Mouse (Mus musculus): ENCODE results near the gene Sdc3. TPM values are rescaled to one million over a fixed set of nuclear protein-coding genes. Genes with fewer than 3 reads are reported as not detected.

Gene Sdc3
- polyA plus RNA-seq, 1 experiment, result 73.1 TPM

DNA sequence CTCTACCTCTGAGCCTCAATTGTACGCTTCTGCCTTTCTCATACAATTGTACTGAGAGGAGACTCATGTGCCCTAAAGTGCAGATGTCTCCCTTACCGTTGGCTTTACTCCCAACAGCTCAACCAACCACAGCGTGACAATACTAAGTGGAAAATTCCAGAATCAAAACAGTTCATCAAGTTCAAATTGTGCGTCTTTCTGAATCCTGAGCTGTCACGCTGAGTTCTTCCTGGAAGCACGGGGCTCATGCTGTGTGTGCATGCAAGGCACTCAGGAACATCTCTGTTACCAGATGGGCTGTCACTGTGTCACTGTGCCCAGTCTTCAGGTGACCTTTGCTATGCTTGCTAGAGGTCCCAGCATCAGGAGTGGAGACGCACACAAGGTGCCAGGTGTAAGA, 13.4 kb downstream of the Sdc3 start:
- H3K4me3 ChIP-seq (ENCODE audit: control insufficient read depth, low read depth, low read length), result no peak overlapping the region
- TF ChIP-seq CTCF (IDR thresholded peaks at IDR 0.05; ENCODE audit: control insufficient read depth, insufficient read depth, insufficient replicate concordance, low read depth, low read length) (no peak), POLR2A (IDR thresholded peaks at IDR 0.05; ENCODE audit: control insufficient read depth, low read depth, low read length) (no peak)
- H3K27ac ChIP-seq (ENCODE audit: control insufficient read depth, insufficient read depth, low read depth, low read length), result no peak overlapping the region
- no peaks in the 10 kb centered on the region for H3K36me3 ChIP-seq (ENCODE audit: control insufficient read depth, insufficient read depth, low read length)
- no peaks in the 10 kb centered on the region; the same call in none of the 2 replicates for H3K4me1 ChIP-seq (ENCODE audit: control insufficient read depth, insufficient read depth, low read length)
- no peaks in the 10 kb centered on the region for H3K27me3 ChIP-seq (ENCODE audit: control insufficient read depth, insufficient read depth, low read length)

GRCm38 (mm10) chr4:130806746-130807145, 14.4 kb downstream of the Sdc3 start:
- H3K4me3 ChIP-seq (ENCODE audit: control insufficient read depth, low read depth, low read length), result no peak overlapping the region
- TF ChIP-seq CTCF (IDR thresholded peaks at IDR 0.05; ENCODE audit: control insufficient read depth, insufficient read depth, insufficient replicate concordance, low read depth, low read length), result no peak
- TF ChIP-seq POLR2A (IDR thresholded peaks at IDR 0.05; ENCODE audit: control insufficient read depth, low read depth, low read length), result no peak
- no peak overlapping the region for H3K27ac ChIP-seq (ENCODE audit: control insufficient read depth, insufficient read depth, low read depth, low read length)
- H3K4me1 ChIP-seq (ENCODE audit: control insufficient read depth, insufficient read depth, low read length), result no peaks in the 10 kb centered on the region
- no peaks in the 10 kb centered on the region for H3K36me3 ChIP-seq (ENCODE audit: control insufficient read depth, insufficient read depth, low read length)
- H3K27me3 ChIP-seq (ENCODE audit: control insufficient read depth, insufficient read depth, low read length), result no peaks in the 10 kb centered on the region

- no peaks in the 10 kb centered on the region for H3K27me3 ChIP-seq (ENCODE audit: control insufficient read depth, insufficient read depth, low read length)
- H3K27ac ChIP-seq (ENCODE audit: control insufficient read depth, insufficient read depth, low read depth, low read length), result no peak overlapping the region
- H3K36me3 ChIP-seq (ENCODE audit: control insufficient read depth, insufficient read depth, low read length), result no peaks in the 10 kb centered on the region
- peaks cover 5% of the 10 kb centered on the region for H3K4me1 ChIP-seq (ENCODE audit: control insufficient read depth, insufficient read depth, low read length)
- H3K4me3 ChIP-seq (ENCODE audit: control insufficient read depth, low read depth, low read length), result no peak overlapping the region
- TF ChIP-seq POLR2A (IDR thresholded peaks at IDR 0.05; ENCODE audit: control insufficient read depth, low read depth, low read length) (no peak), CTCF (IDR thresholded peaks at IDR 0.05; ENCODE audit: control insufficient read depth, insufficient read depth, insufficient replicate concordance, low read depth, low read length) (no peak)
These were observed 17.4 kb downstream of the Sdc3 start for GRCm38 (mm10) chr4:130809784-130810183.

GRCm38 (mm10) chr4:130810845-130811244, 18.5 kb downstream of the Sdc3 start:
- H3K36me3 ChIP-seq (ENCODE audit: control insufficient read depth, insufficient read depth, low read length), result no peaks in the 10 kb centered on the region
- H3K27ac ChIP-seq (ENCODE audit: control insufficient read depth, insufficient read depth, low read depth, low read length), result no peak overlapping the region
- peaks cover 5% of the 10 kb centered on the region for H3K4me1 ChIP-seq (ENCODE audit: control insufficient read depth, insufficient read depth, low read length)
- no peak for TF ChIP-seq POLR2A (IDR thresholded peaks at IDR 0.05; ENCODE audit: control insufficient read depth, low read depth, low read length)
- TF ChIP-seq CTCF (IDR thresholded peaks at IDR 0.05; ENCODE audit: control insufficient read depth, insufficient read depth, insufficient replicate concordance, low read depth, low read length), result no peak
- H3K27me3 ChIP-seq (ENCODE audit: control insufficient read depth, insufficient read depth, low read length), result no peaks in the 10 kb centered on the region
- peak overlapping the region; percentile 19 for H3K4me3 ChIP-seq (ENCODE audit: control insufficient read depth, low read depth, low read length)

GRCm38 (mm10) chr4:130811385-130811784, 19.0 kb downstream of the Sdc3 start:
- Histone ChIP-seq H3K4me3 (ENCODE audit: control insufficient read depth, low read depth, low read length) (peak overlapping the region; percentile 55), H3K27me3 (ENCODE audit: control insufficient read depth, insufficient read depth, low read length) (no peaks in the 10 kb centered on the region), H3K27ac (ENCODE audit: control insufficient read depth, insufficient read depth, low read depth, low read length) (no peak overlapping the region), H3K4me1 (ENCODE audit: control insufficient read depth, insufficient read depth, low read length) (peaks cover 5% of the 10 kb centered on the region), H3K36me3 (ENCODE audit: control insufficient read depth, insufficient read depth, low read length) (no peaks in the 10 kb centered on the region)
- no peak for TF ChIP-seq CTCF (IDR thresholded peaks at IDR 0.05; ENCODE audit: control insufficient read depth, insufficient read depth, insufficient replicate concordance, low read depth, low read length)
- TF ChIP-seq POLR2A (IDR thresholded peaks at IDR 0.05; ENCODE audit: control insufficient read depth, low read depth, low read length), result no peak

- no peak for TF ChIP-seq CTCF (IDR thresholded peaks at IDR 0.05; ENCODE audit: control insufficient read depth, insufficient read depth, insufficient replicate concordance, low read depth, low read length)
- TF ChIP-seq POLR2A (IDR thresholded peaks at IDR 0.05; ENCODE audit: control insufficient read depth, low read depth, low read length), result 0 out of 2 replicates have a peak, but pooled peaks have one; percentile 18
- peaks cover 5% of the 10 kb centered on the region for H3K4me1 ChIP-seq (ENCODE audit: control insufficient read depth, insufficient read depth, low read length)
- no peaks in the 10 kb centered on the region for H3K36me3 ChIP-seq (ENCODE audit: control insufficient read depth, insufficient read depth, low read length)
- H3K27ac ChIP-seq (ENCODE audit: control insufficient read depth, insufficient read depth, low read depth, low read length), result no peak overlapping the region
- no peaks in the 10 kb centered on the region for H3K27me3 ChIP-seq (ENCODE audit: control insufficient read depth, insufficient read depth, low read length)
- peak overlapping the region; percentile 58 for H3K4me3 ChIP-seq (ENCODE audit: control insufficient read depth, low read depth, low read length)
These were observed 21.6 kb downstream of the Sdc3 start for GRCm38 (mm10) chr4:130813958-130814357.

DNA sequence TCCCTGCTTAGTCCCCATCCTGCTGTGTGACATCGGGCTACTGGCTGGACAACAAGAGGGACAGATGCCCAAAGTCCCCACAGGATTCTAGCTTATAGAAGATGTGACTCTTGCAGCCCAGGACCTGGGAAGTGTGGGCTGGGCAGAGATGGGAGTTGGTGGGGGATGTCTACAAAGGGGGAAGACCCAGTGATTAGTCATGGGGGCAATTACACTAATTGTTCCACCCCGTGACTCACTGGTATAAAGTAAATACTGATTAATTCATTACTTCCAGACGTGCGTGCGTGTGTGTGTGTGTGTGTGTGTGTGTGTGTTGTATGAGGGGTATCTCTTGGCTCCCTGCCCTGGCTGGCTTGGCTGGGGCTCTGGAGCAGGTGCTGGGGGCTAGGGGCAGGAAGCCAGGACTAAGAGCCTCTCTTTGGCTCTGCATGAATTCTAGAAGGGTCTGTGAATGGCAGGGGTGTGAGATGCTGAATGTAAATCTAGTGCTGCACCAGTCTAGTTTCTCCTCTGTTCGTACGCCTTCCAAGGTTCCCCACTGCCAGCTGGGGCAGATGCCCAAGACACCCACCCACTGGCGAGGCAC, 22.5 kb downstream of the Sdc3 start:
- no peaks in the 10 kb centered on the region for H3K36me3 ChIP-seq (ENCODE audit: control insufficient read depth, insufficient read depth, low read length)
- H3K27me3 ChIP-seq (ENCODE audit: control insufficient read depth, insufficient read depth, low read length), result no peaks in the 10 kb centered on the region
- TF ChIP-seq POLR2A (IDR thresholded peaks at IDR 0.05; ENCODE audit: control insufficient read depth, low read depth, low read length) (no peak), CTCF (IDR thresholded peaks at IDR 0.05; ENCODE audit: control insufficient read depth, insufficient read depth, insufficient replicate concordance, low read depth, low read length) (no peak)
- H3K27ac ChIP-seq (ENCODE audit: control insufficient read depth, insufficient read depth, low read depth, low read length), result no peak overlapping the region
- H3K4me1 ChIP-seq (ENCODE audit: control insufficient read depth, insufficient read depth, low read length), result peaks cover 5% of the 10 kb centered on the region
- no peak overlapping the region for H3K4me3 ChIP-seq (ENCODE audit: control insufficient read depth, low read depth, low read length)

All from testis, adult 2 months (tissue).